Mouse (Mus musculus): ENCODE data around the gene Mtmr4. TPM values are rescaled to one million over a fixed set of nuclear protein-coding genes. Genes with fewer than 3 reads are reported as not detected.

Mtmr4 gene
- total and polyA plus RNA-seq, 3 experiments: 29.4 to 32.9 (median 29.5) TPM

DNA sequence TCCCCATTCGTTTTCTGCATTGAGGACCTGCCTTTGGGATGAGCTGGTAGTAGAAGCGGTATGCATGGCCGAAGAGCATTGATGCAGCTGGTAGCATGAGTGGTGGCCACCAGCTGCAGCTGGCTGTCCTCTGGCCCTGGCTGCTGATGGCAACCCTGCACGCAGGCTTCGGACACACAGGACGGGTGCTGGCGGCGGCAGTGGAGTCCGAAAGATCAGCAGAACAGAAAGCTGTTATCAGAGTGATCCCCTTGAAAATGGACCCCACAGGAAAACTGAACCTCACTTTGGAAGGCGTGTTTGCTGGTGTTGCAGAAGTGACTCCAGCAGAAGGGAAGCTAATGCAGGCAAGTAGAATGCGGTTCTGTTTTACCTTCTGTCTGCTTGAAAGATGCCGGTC lies 72.6 kb downstream of the Mtmr4 start:
- TF ChIP-seq CHD1 (IDR thresholded peaks at IDR 0.05; ENCODE audit: low read depth, low read length): no peak
- TF ChIP-seq ELF1 (IDR thresholded peaks at IDR 0.05; ENCODE audit: low read depth, low read length): no peak
- TF ChIP-seq ZMIZ1 (IDR thresholded peaks at IDR 0.05; ENCODE audit: low read depth, low read length): no peak
- no peak for TF ChIP-seq MAX (IDR thresholded peaks at IDR 0.05; ENCODE audit: low read length)
- peak; percentile 95 for TF ChIP-seq UBTF (IDR thresholded peaks at IDR 0.05; ENCODE audit: low read depth, low read length)
- no peak for TF ChIP-seq MXI1 (IDR thresholded peaks at IDR 0.05; ENCODE audit: low read depth, low read length)
- TF ChIP-seq JUN (IDR thresholded peaks at IDR 0.05; ENCODE audit: insufficient read depth, low read depth, low read length): no peak
- TF ChIP-seq ZKSCAN1 (IDR thresholded peaks at IDR 0.05; ENCODE audit: borderline replicate concordance, low read depth, low read length): no peak
- no peak for TF ChIP-seq E2F4 (IDR thresholded peaks at IDR 0.05; ENCODE audit: insufficient replicate concordance, low read depth, low read length)
- no peak for TF ChIP-seq POLR2AphosphoS2 (IDR thresholded peaks at IDR 0.05; ENCODE audit: low read depth, low read length)
- TF ChIP-seq CTCF (conservative IDR thresholded peaks at IDR 0.05 in 1 of 2, IDR thresholded peaks at IDR 0.05 in 1 of 2; ENCODE audit: low read depth in 2 of 2, low read length in 2 of 2): no peak
- no peak; the same call in 1 of the 2 replicates for TF ChIP-seq SIN3A (IDR thresholded peaks at IDR 0.05; ENCODE audit: low read length)
- TF ChIP-seq IRF4 (IDR thresholded peaks at IDR 0.05; ENCODE audit: low read depth, low read length): no peak
- TF ChIP-seq CHD2 (IDR thresholded peaks at IDR 0.05; ENCODE audit: low read length): no peak
- TF ChIP-seq RCOR1 (conservative IDR thresholded peaks at IDR 0.05; ENCODE audit: low read depth, low read length): no peak
- no peak for TF ChIP-seq ZC3H11A (IDR thresholded peaks at IDR 0.05; ENCODE audit: low read depth, low read length)
- no peak for TF ChIP-seq PAX5 (IDR thresholded peaks at IDR 0.05; ENCODE audit: low read length)
- peak; percentile 40; the same call in 1 of the 2 replicates for TF ChIP-seq POLR2A (IDR thresholded peaks at IDR 0.05; ENCODE audit: low read depth, low read length)
- no peak for TF ChIP-seq ZNF384 (IDR thresholded peaks at IDR 0.05; ENCODE audit: low read depth, low read length)
- no peak for TF ChIP-seq NELFE (IDR thresholded peaks at IDR 0.05; ENCODE audit: low read depth, low read length)
- peak; percentile 43; the same call in 1 of the 2 replicates for TF ChIP-seq TBP (conservative IDR thresholded peaks at IDR 0.05; ENCODE audit: low read depth, low read length)
- TF ChIP-seq NRF1 (IDR thresholded peaks at IDR 0.05; ENCODE audit: low read depth, low read length): no peak
- TF ChIP-seq BHLHE40 (IDR thresholded peaks at IDR 0.05; ENCODE audit: low read depth, low read length): no peak
- no peak for TF ChIP-seq MAFK (IDR thresholded peaks at IDR 0.05; ENCODE audit: insufficient replicate concordance, low read length)
- no peak for TF ChIP-seq SMC3 (IDR thresholded peaks at IDR 0.05; ENCODE audit: low read depth, low read length)
- no peak for TF ChIP-seq JUND (conservative IDR thresholded peaks at IDR 0.05; ENCODE audit: low read depth, low read length)
- peak; percentile 38; the same call in 1 of the 2 replicates for TF ChIP-seq TCF12 (IDR thresholded peaks at IDR 0.05; ENCODE audit: low read depth, low read length)
- TF ChIP-seq USF1 (IDR thresholded peaks at IDR 0.05; ENCODE audit: low read depth, low read length): no peak
- TF ChIP-seq HCFC1 (IDR thresholded peaks at IDR 0.05; ENCODE audit: low read depth, low read length): no peak
- TF ChIP-seq MYC (IDR thresholded peaks at IDR 0.05; ENCODE audit: low read depth, low read length): peak; percentile 3; the same call in 1 of the 2 replicates
- TF ChIP-seq ETS1 (conservative IDR thresholded peaks at IDR 0.05; ENCODE audit: low read depth, low read length): no peak
- peak overlapping the region; percentile 76 for H3K9ac ChIP-seq (ENCODE audit: insufficient read depth, low read depth)
- H3K4me2 ChIP-seq (ENCODE audit: insufficient read depth, low read depth, poor library complexity, severe bottlenecking): peak overlapping the region; percentile 79
- peaks cover 63% of the 10 kb centered on the region for H3K79me2 ChIP-seq (replicated peaks; ENCODE audit: control insufficient read depth, extremely low read depth, insufficient read depth, poor library complexity, severe bottlenecking)
- dilution Hi-C loops (cut with MboI; ENCODE audit: extremely low pct_ligation_motif_present, extremely low pct_unique_long_range_greater_than_20kb, low sequenced_read_pairs) (no loop called here), in situ Hi-C loops (cut with MboI; ENCODE audit: low pct_ligation_motif_present, low pct_unique_long_range_greater_than_20kb, low sequenced_read_pairs) (loop anchor here (5.0 kb wide), 1 partner anchor 88 kb away; no protein-coding TSS in a partner anchor)
- H3K27ac ChIP-seq (ENCODE audit: insufficient read depth, low read depth): peak overlapping the region; percentile 84
- H3K9me3 ChIP-seq (replicated peaks; ENCODE audit: low read length): no peaks in the 10 kb centered on the region
- no peaks in the 10 kb centered on the region for H3K27me3 ChIP-seq (replicated peaks)
- peaks cover 4 to 26% of the 10 kb centered on the region in 2 experiments for H3K4me1 ChIP-seq (ENCODE audit: control insufficient read depth in 1 of 2, insufficient read depth in 2 of 2)
- peaks cover 0 to 10% of the 10 kb centered on the region in 2 experiments for H3K36me3 ChIP-seq (replicated peaks in 1 of 2; ENCODE audit: control insufficient read depth in 1 of 2, insufficient read depth in 1 of 2, low read length in 1 of 2)
- peak overlapping the region; percentile 60 to 89 (median 80) for H3K4me3 ChIP-seq (replicated peaks in 1 of 3; ENCODE audit: low read depth in 2 of 3, low read length in 2 of 3, poor library complexity in 1 of 3)
- peak; percentile 59 for DNase-seq (ENCODE audit: extremely low read depth)

Data from CH12.LX (cell line).